Mouse (Mus musculus): Measurements from ENCODE around the gene Itpk1. TPM values are rescaled to one million over a fixed set of nuclear protein-coding genes. Genes with fewer than 3 reads are reported as not detected.

Gene Itpk1
- polyA plus RNA-seq, 1 experiment from 2014 or later: 5.8 TPM

- H3K27me3 ChIP-seq (replicated peaks; ENCODE audit: control insufficient read depth, insufficient read depth, low read length): no peaks in the 10 kb centered on the region
- ATAC-seq (replicated peaks; ENCODE audit: low FRiP score) (no peak), DNase-seq (ENCODE audit: low spot score) (no peak)
- H3K9ac ChIP-seq (ENCODE audit: low read depth, low read length): no peak overlapping the region
- no peak overlapping the region for H3K27ac ChIP-seq (ENCODE audit: low read depth, low read length)
- H3K36me3 ChIP-seq (ENCODE audit: control insufficient read depth, insufficient read depth, low read length): no peaks in the 10 kb centered on the region
- H3K4me1 ChIP-seq (replicated peaks; ENCODE audit: control insufficient read depth, insufficient read depth, low read length): no peaks in the 10 kb centered on the region; the same call in 1 of the 2 replicates
- no peak overlapping the region for H3K4me3 ChIP-seq (ENCODE audit: low read depth, low read length)
- WGBS: 90% methylated on average over 3 of the region's 3 CpGs
- no peak overlapping the region for H3K4me2 ChIP-seq
- no peaks in the 10 kb centered on the region for H3K9me3 ChIP-seq (ENCODE audit: control insufficient read depth, low read length)
Measured at GRCm38 (mm10) chr12:102598535-102598934, 106.2 kb downstream of the Itpk1 start.

GRCm38 (mm10) chr12:102597466-102597865, 107.3 kb downstream of the Itpk1 start:
- H3K4me1 ChIP-seq (replicated peaks; ENCODE audit: control insufficient read depth, insufficient read depth, low read length): no peaks in the 10 kb centered on the region; the same call in 1 of the 2 replicates
- no peak overlapping the region for H3K9ac ChIP-seq (ENCODE audit: low read depth, low read length)
- H3K27me3 ChIP-seq (replicated peaks; ENCODE audit: control insufficient read depth, insufficient read depth, low read length): no peaks in the 10 kb centered on the region
- no peaks in the 10 kb centered on the region for H3K9me3 ChIP-seq (ENCODE audit: control insufficient read depth, low read length)
- ATAC-seq (replicated peaks; ENCODE audit: low FRiP score) (no peak), DNase-seq (ENCODE audit: low spot score) (no peak)
- no peak overlapping the region for H3K4me3 ChIP-seq (ENCODE audit: low read depth, low read length)
- no peak overlapping the region for H3K27ac ChIP-seq (ENCODE audit: low read depth, low read length)
- no peak overlapping the region for H3K4me2 ChIP-seq
- H3K36me3 ChIP-seq (ENCODE audit: control insufficient read depth, insufficient read depth, low read length): no peaks in the 10 kb centered on the region
- WGBS: 68% methylated on average over 4 of the region's 4 CpGs

- 59% methylated on average over 7 of the region's 7 CpGs for WGBS
- no peak for DNase-seq (ENCODE audit: low spot score)
- no peaks in the 10 kb centered on the region; the same call in 1 of the 2 replicates for H3K4me1 ChIP-seq (replicated peaks; ENCODE audit: control insufficient read depth, insufficient read depth, low read length)
- no peaks in the 10 kb centered on the region for H3K9me3 ChIP-seq (ENCODE audit: control insufficient read depth, low read length)
- H3K9ac ChIP-seq (ENCODE audit: low read depth, low read length): no peak overlapping the region
- H3K4me2 ChIP-seq: no peak overlapping the region
- no peaks in the 10 kb centered on the region for H3K27me3 ChIP-seq (replicated peaks; ENCODE audit: control insufficient read depth, insufficient read depth, low read length)
- H3K4me3 ChIP-seq (ENCODE audit: low read depth, low read length): no peak overlapping the region
- no peak overlapping the region for H3K27ac ChIP-seq (ENCODE audit: low read depth, low read length)
- no peak for ATAC-seq (replicated peaks; ENCODE audit: low FRiP score)
- H3K36me3 ChIP-seq (ENCODE audit: control insufficient read depth, insufficient read depth, low read length): no peaks in the 10 kb centered on the region
Measured at GRCm38 (mm10) chr12:102596410-102596809, 108.3 kb downstream of the Itpk1 start.

- H3K27me3 ChIP-seq (replicated peaks; ENCODE audit: control insufficient read depth, insufficient read depth, low read length): no peaks in the 10 kb centered on the region
- H3K36me3 ChIP-seq (ENCODE audit: control insufficient read depth, insufficient read depth, low read length): no peaks in the 10 kb centered on the region
- H3K9ac ChIP-seq (ENCODE audit: low read depth, low read length): no peak overlapping the region
- no peak overlapping the region for H3K27ac ChIP-seq (ENCODE audit: low read depth, low read length)
- H3K4me3 ChIP-seq (ENCODE audit: low read depth, low read length): no peak overlapping the region
- no peaks in the 10 kb centered on the region for H3K9me3 ChIP-seq (ENCODE audit: control insufficient read depth, low read length)
- H3K4me2 ChIP-seq: no peak overlapping the region
- 78% methylated on average over 9 of the region's 9 CpGs for WGBS
- no peaks in the 10 kb centered on the region for H3K4me1 ChIP-seq (replicated peaks; ENCODE audit: control insufficient read depth, insufficient read depth, low read length)
- DNase-seq (ENCODE audit: low spot score): no peak
- no peak for ATAC-seq (replicated peaks; ENCODE audit: low FRiP score)
Measured at GRCm38 (mm10) chr12:102594627-102595026, 110.1 kb downstream of the Itpk1 start.

- no peaks in the 10 kb centered on the region for H3K9me3 ChIP-seq (ENCODE audit: control insufficient read depth, low read length)
- no peak for ATAC-seq (replicated peaks; ENCODE audit: low FRiP score)
- no peaks in the 10 kb centered on the region for H3K27me3 ChIP-seq (replicated peaks; ENCODE audit: control insufficient read depth, insufficient read depth, low read length)
Measured at GRCm38 (mm10) chr12:102593699-102594098, 111.0 kb downstream of the Itpk1 start.

GRCm38 (mm10) chr12:102590711-102591360, 113.9 kb downstream of the Itpk1 start:
- Histone ChIP-seq H3K4me2 (no peak overlapping the region), H3K36me3 (ENCODE audit: control insufficient read depth, insufficient read depth, low read length) (no peaks in the 10 kb centered on the region), H3K4me1 (replicated peaks; ENCODE audit: control insufficient read depth, insufficient read depth, low read length) (no peaks in the 10 kb centered on the region), H3K9ac (ENCODE audit: low read depth, low read length) (no peak overlapping the region), H3K27me3 (replicated peaks; ENCODE audit: control insufficient read depth, insufficient read depth, low read length) (no peaks in the 10 kb centered on the region), H3K4me3 (ENCODE audit: low read depth, low read length) (no peak overlapping the region), H3K27ac (ENCODE audit: low read depth, low read length) (no peak overlapping the region), H3K9me3 (ENCODE audit: control insufficient read depth, low read length) (no peaks in the 10 kb centered on the region)
- WGBS: 88% methylated on average over 17 of the region's 17 CpGs
- no peak for DNase-seq (ENCODE audit: low spot score)
- no peak for ATAC-seq (replicated peaks; ENCODE audit: low FRiP score)

More at GRCm38 (mm10) chr12:102593699-102594098, 111.0 kb downstream of the Itpk1 start:
- H3K4me3 ChIP-seq (ENCODE audit: low read depth, low read length): no peak overlapping the region
- no peak for DNase-seq (ENCODE audit: low spot score)
- H3K9ac ChIP-seq (ENCODE audit: low read depth, low read length): no peak overlapping the region
- no peaks in the 10 kb centered on the region for H3K36me3 ChIP-seq (ENCODE audit: control insufficient read depth, insufficient read depth, low read length)
- H3K4me2 ChIP-seq: no peak overlapping the region
- H3K4me1 ChIP-seq (replicated peaks; ENCODE audit: control insufficient read depth, insufficient read depth, low read length): no peaks in the 10 kb centered on the region
- H3K27ac ChIP-seq (ENCODE audit: low read depth, low read length): no peak overlapping the region
- WGBS: 78% methylated on average over 9 of the region's 9 CpGs

- H3K4me2 ChIP-seq: no peak overlapping the region
- 80% methylated on average over 8 of the region's 8 CpGs for WGBS
- no peaks in the 10 kb centered on the region for H3K4me1 ChIP-seq (replicated peaks; ENCODE audit: control insufficient read depth, insufficient read depth, low read length)
- H3K9ac ChIP-seq (ENCODE audit: low read depth, low read length): no peak overlapping the region
- no peak overlapping the region for H3K27ac ChIP-seq (ENCODE audit: low read depth, low read length)
- ATAC-seq (replicated peaks; ENCODE audit: low FRiP score) (no peak), DNase-seq (ENCODE audit: low spot score) (no peak)
- no peak overlapping the region for H3K4me3 ChIP-seq (ENCODE audit: low read depth, low read length)
- H3K27me3 ChIP-seq (replicated peaks; ENCODE audit: control insufficient read depth, insufficient read depth, low read length): no peaks in the 10 kb centered on the region
- no peaks in the 10 kb centered on the region for H3K36me3 ChIP-seq (ENCODE audit: control insufficient read depth, insufficient read depth, low read length)
- no peaks in the 10 kb centered on the region for H3K9me3 ChIP-seq (ENCODE audit: control insufficient read depth, low read length)
Measured at GRCm38 (mm10) chr12:102587106-102587505, 117.6 kb downstream of the Itpk1 start.

GRCm38 (mm10) chr12:102586286-102586881, 118.3 kb downstream of the Itpk1 start:
- 77% methylated on average over 9 of the region's 9 CpGs for WGBS
- ATAC-seq (replicated peaks; ENCODE audit: low FRiP score): no peak
- H3K4me1 ChIP-seq (replicated peaks; ENCODE audit: control insufficient read depth, insufficient read depth, low read length): no peaks in the 10 kb centered on the region

GRCm38 (mm10) chr12:102585390-102585789, 119.3 kb downstream of the Itpk1 start:
- Histone ChIP-seq H3K27me3 (replicated peaks; ENCODE audit: control insufficient read depth, insufficient read depth, low read length) (no peaks in the 10 kb centered on the region), H3K36me3 (ENCODE audit: control insufficient read depth, insufficient read depth, low read length) (no peaks in the 10 kb centered on the region), H3K9me3 (ENCODE audit: control insufficient read depth, low read length) (no peaks in the 10 kb centered on the region), H3K9ac (ENCODE audit: low read depth, low read length) (no peak overlapping the region), H3K27ac (ENCODE audit: low read depth, low read length) (no peak overlapping the region), H3K4me2 (no peak overlapping the region), H3K4me3 (ENCODE audit: low read depth, low read length) (no peak overlapping the region), H3K4me1 (replicated peaks; ENCODE audit: control insufficient read depth, insufficient read depth, low read length) (no peaks in the 10 kb centered on the region)
- whole genome bisulfite sequencing: 77% methylated on average over 3 of the region's 3 CpGs
- no peak for DNase-seq (ENCODE audit: low spot score)
- ATAC-seq (replicated peaks; ENCODE audit: low FRiP score): no peak

More at GRCm38 (mm10) chr12:102586286-102586881, 118.3 kb downstream of the Itpk1 start:
- Histone ChIP-seq H3K4me3 (ENCODE audit: low read depth, low read length) (no peak overlapping the region), H3K36me3 (ENCODE audit: control insufficient read depth, insufficient read depth, low read length) (no peaks in the 10 kb centered on the region), H3K9me3 (ENCODE audit: control insufficient read depth, low read length) (no peaks in the 10 kb centered on the region), H3K4me2 (no peak overlapping the region), H3K9ac (ENCODE audit: low read depth, low read length) (no peak overlapping the region), H3K27me3 (replicated peaks; ENCODE audit: control insufficient read depth, insufficient read depth, low read length) (no peaks in the 10 kb centered on the region), H3K27ac (ENCODE audit: low read depth, low read length) (no peak overlapping the region)
- no peak for DNase-seq (ENCODE audit: low spot score)

Data from liver, embryonic 11.5 days (tissue).